Mouse (Mus musculus) heart, postnatal 4 days (tissue): Measurements from ENCODE around the gene Dnah10. TPM values are rescaled to one million over a fixed set of nuclear protein-coding genes. Genes with fewer than 3 reads are reported as not detected.

Experiments
- DNase-seq: peaks from one replicate; pipeline ENCODE4 v3.0.0; 2021
- total RNA-seq, 2 experiments: library from RNA; stranded (reverse); gene quantifications; 2 replicates each; pipeline ENCODE4 v1.2.3; 2021

The Dnah10 gene
- total RNA-seq, 2 experiments from 2014 or later = 0.02 TPM; not detected in 1

DNA sequence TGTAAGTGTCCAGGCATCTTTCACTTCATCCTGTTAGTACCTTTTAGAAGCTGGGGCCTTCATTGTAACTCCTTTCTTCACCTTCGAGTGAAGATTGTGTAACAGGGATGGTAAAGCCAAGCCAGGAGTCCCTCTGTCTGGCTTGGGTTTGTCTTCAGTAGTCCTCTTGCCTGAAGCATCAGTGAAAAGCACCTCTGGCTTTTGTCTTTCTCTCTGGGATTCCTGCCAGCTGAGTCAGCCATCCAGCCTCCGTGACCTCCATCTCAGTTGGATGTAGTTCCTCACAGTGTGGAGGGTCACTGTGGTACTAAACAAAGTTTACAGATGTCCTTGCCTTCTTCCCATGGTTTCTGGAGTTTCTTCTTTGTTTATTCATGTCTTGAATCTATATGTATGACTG is 147.1 kb downstream of the Dnah10 start:
- peak; percentile 47 for DNase-seq

GRCm38 (mm10) chr5:124873096-124873495 is 148.2 kb downstream of the Dnah10 start:
- DNase-seq = no peak

- DNase-seq = no peak
Observed at GRCm38 (mm10) chr5:124873890-124874601, 149.2 kb downstream of the Dnah10 start.

DNA sequence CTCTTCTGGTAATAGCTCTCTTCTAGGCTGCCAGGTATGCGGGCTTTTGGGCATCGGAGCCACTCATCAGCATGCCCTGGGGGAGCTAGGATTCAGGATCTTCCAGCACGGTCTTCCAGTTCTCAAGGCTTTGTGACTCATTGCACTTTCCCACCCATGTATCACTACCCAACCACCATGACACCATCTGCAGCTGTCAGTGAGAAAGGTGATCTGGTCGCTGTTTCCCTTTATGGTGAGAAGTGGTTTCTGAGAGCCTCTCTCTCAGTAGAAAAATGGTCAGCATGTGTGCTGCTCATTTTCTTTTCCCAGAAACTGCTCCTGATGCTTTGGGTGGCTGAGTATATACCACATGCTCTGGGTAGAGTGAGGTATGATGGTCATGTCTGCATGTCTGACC is 154.4 kb downstream of the Dnah10 start:
- no peak for DNase-seq

DNA sequence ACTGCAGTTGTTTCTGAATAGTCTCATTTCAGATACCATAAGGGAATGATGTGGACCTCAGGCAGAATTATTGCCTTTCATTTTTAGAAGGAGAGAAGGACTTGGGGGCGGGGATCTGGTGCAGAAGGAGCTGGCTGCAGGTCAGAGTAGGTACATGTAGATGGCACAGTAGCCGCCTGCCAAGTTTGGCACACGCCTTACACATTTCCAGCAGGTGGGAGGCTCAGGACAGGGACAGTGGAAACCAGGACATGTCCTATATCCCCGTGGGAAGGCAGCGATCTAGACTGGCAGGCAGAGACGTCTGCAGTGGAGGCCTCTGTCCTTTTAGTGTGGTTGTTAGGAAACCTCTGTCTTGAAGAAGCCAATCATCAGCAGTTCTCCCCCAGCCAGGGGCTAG is 154.9 kb downstream of the Dnah10 start:
- DNase-seq = no peak

- DNase-seq = no peak
Observed at GRCm38 (mm10) chr5:124883877-124884276, 159.0 kb downstream of the Dnah10 start.

Other genes starting within 250 kb of the Dnah10 start
- gene Rilpl2, start 246.7 kb upstream of the Dnah10 start, total RNA-seq = 10 to 100 TPM in 1 of 2 experiments, 1 to 10 TPM in 1; 8.3 to 10.9 TPM
- gene Snrnp35, start 242.0 kb upstream of the Dnah10 start, total RNA-seq = 10 to 100 TPM; 19.3 to 23.5 TPM
- gene Rilpl1, start 193.7 kb upstream of the Dnah10 start, total RNA-seq = 10 to 100 TPM; 50.3 to 53.6 TPM
- gene Tmed2, start 184.4 kb upstream of the Dnah10 start, total RNA-seq = 100 to 1,000 TPM; 217 to 226 TPM
- 1 to 10 TPM; 7.8 to 8.5 TPM for gene Ddx55, start 172.2 kb upstream of the Dnah10 start, total RNA-seq
- gene Eif2b1, start 146.0 kb upstream of the Dnah10 start, total RNA-seq = 10 to 100 TPM; 38.6 to 42.5 TPM
- gene Gtf2h3, start 145.9 kb upstream of the Dnah10 start, total RNA-seq = 10 to 100 TPM; 20.1 to 23.9 TPM
- gene Atp6v0a2, start 96.5 kb upstream of the Dnah10 start, total RNA-seq = 10 to 100 TPM; 37.0 to 37.2 TPM
- gene Ccdc92, start 137.3 kb downstream of the Dnah10 start, total RNA-seq = under 1 TPM; 0.68 to 0.88 TPM
- gene Zfp664, start 137.6 kb downstream of the Dnah10 start, total RNA-seq = 10 to 100 TPM; 57.5 to 62.7 TPM